Mouse (Mus musculus) midbrain, embryonic 12.5 days (tissue): ENCODE data around the gene Fbxo24. TPM values are rescaled to one million over a fixed set of nuclear protein-coding genes. Genes with fewer than 3 reads are reported as not detected.

Experiments
- ATAC-seq: fragments of 200-750 bp; cut with Nextera tagmentation; 2 replicates; pipeline ENCODE4 v1.8.0; 2017; ENCODE audit warnings: low read depth, moderate TSS enrichment, moderate library complexity; ENCODE audit not compliant: low FRiP score
- H3K27ac ChIP-seq: fragments of 300-500 bp; sonication (generic); replicated peaks from 2 replicates; pipeline ENCODE4 v1.5.1; 2016; ENCODE audit warnings: mild to moderate bottlenecking
- H3K27me3 ChIP-seq: fragments of 300-500 bp; sonication (generic); 2 replicates; pipeline ENCODE4 v1.6.1; 2016; ENCODE audit warnings: mild to moderate bottlenecking
- H3K36me3 ChIP-seq: fragments of 300-500 bp; sonication (generic); 2 replicates; pipeline ENCODE4 v1.6.1; 2016
- H3K4me1 ChIP-seq: fragments of 300-500 bp; sonication (generic); 2 replicates; pipeline ENCODE4 v1.6.1; 2016
- H3K4me2 ChIP-seq: fragments of 300-500 bp; sonication (generic); replicated peaks from 2 replicates; pipeline ENCODE4 v1.6.1; 2016; ENCODE audit warnings: mild to moderate bottlenecking, moderate library complexity
- H3K4me3 ChIP-seq: fragments of 300-500 bp; sonication (generic); 2 replicates; pipeline ENCODE4 v1.5.1; 2016; ENCODE audit warnings: mild to moderate bottlenecking
- H3K9ac ChIP-seq: fragments of 300-500 bp; sonication (generic); replicated peaks from 2 replicates; pipeline ENCODE4 v1.6.1; 2016; ENCODE audit warnings: mild to moderate bottlenecking, moderate library complexity
- H3K9me3 ChIP-seq: fragments of 300-500 bp; sonication (generic); 2 replicates; pipeline ENCODE4 v1.6.1; 2016; ENCODE audit warnings: mild to moderate bottlenecking
- WGBS: fragments of 180-500 bp; shearing (Covaris S2); methylation state at CpG from one replicate; pipeline ENCODE4 v1.1.7; 2016; 5-methylcytosine and 5-hydroxymethylcytosine counted together
- polyA plus RNA-seq: library from polyadenylated mRNA; unstranded; fragments of >200 nt; fragmentation: Nextera tagmentation; extraction: Ambion mirVana; gene quantifications from 2 replicates; pipeline ENCODE4 v1.2.1, GENCODE M21; 2016

Gene Fbxo24
- polyA plus RNA-seq, 1 experiment from 2014 or later = 0.23 TPM

DNA sequence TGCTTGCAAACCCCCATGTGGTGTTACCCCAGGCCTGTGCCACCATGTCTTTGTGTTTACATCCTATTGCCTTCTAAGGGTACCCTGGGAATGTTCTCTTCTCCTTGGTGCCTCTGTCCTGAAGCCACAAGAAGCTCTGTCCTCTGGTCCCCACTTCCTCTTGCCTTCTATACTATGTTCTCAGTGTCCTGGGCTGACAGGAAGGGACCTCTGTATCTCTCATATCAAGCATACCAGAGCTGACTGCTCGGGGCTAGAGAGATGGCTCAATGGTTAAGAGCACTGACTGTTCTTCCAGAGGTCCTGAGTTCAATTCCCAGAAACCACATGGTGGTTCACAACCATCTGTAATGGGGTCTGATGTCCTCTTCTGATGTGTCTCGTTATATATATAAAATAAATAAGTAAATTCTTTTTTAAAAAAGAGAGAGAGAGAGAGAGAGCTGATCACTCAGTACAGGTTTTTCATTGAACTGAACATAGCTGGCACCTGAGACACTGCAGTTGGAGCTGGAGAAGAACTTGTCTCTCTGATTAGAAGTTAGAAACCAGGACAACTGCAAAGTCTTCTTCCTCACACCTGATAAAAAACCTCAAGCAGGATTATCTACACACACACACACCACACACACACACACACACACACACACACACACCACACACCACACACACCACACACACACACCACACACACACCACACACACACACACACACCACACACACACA, 30.5 kb downstream of the Fbxo24 start:
- no peak overlapping the region for H3K4me3 ChIP-seq
- peaks cover 34% of the 10 kb centered on the region for H3K4me1 ChIP-seq
- peaks cover 8% of the 10 kb centered on the region for H3K36me3 ChIP-seq
- no peaks in the 10 kb centered on the region for H3K27me3 ChIP-seq
- WGBS = 94% methylated on average over 2 of the region's 2 CpGs
- no peaks in the 10 kb centered on the region for H3K9me3 ChIP-seq
- H3K27ac ChIP-seq = no peak overlapping the region
- ATAC-seq = no peak
- no peak overlapping the region for H3K4me2 ChIP-seq
- no peak overlapping the region for H3K9ac ChIP-seq

DNA sequence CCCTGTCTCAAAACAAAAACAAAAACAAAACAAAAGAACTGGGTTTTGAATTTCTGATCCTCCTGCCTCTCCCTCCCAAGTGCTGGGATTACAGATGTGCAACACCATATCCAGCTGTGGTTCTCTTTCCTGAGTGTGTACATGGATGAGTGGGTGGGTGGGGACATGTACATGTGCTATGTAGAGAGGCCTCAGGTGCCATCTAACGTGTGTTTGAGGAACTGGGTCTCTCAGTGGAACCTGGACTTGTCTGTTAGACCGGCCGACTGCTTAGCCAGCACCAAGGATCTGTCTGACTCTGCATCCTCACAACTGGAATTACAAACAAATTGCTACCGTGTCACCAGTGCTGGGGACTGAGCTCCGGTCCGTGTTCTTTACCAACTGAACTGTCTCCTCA, 31.2 kb downstream of the Fbxo24 start:
- WGBS = 92% methylated on average over 6 of the region's 6 CpGs
- ATAC-seq = no peak
- H3K9ac ChIP-seq = no peak overlapping the region
- peaks cover 8% of the 10 kb centered on the region for H3K36me3 ChIP-seq
- no peak overlapping the region for H3K4me2 ChIP-seq
- H3K4me3 ChIP-seq = no peak overlapping the region
- peaks cover 30% of the 10 kb centered on the region for H3K4me1 ChIP-seq
- H3K9me3 ChIP-seq = no peaks in the 10 kb centered on the region
- H3K27ac ChIP-seq = no peak overlapping the region
- no peaks in the 10 kb centered on the region for H3K27me3 ChIP-seq

DNA sequence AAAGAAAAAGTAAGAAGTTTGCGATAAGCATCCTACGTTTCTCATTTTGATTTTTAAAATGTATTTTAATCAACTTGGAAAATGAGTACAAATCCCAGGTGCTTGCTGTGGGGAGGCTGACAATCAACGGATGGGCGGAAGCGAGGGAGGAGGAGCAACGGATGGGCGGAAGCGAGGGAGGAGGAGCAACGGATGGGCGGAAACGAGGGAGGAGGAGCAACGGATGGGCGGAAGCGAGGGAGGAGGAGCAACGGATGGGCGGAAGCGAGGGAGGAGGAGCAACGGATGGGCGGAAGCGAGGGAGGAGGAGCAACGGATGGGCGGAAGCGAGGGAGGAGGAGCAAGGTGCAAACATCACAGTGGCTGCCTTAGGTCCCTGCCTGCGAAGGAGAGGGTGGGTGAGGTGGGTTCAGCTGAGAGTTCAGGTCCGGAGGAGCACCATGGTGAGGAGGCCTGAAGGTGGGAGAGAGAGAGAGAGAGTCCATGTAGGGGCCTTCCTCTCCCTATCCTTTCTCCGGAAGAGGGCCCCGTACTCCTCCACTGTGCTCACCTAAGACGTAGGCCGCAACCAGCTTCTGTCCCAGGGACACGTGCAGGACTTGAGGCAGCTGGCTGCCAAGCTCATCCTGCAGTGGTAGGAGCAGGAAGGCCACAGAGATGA, 32.1 kb downstream of the Fbxo24 start:
- Histone ChIP-seq H3K27ac (no peak overlapping the region; the same call in 1 of the 2 replicates), H3K9ac (0 out of 2 replicates have a peak overlapping the region, but pooled peaks have one; percentile 34), H3K9me3 (no peaks in the 10 kb centered on the region), H3K36me3 (peaks cover 8% of the 10 kb centered on the region), H3K27me3 (no peaks in the 10 kb centered on the region), H3K4me1 (peaks cover 23% of the 10 kb centered on the region), H3K4me2 (peak overlapping the region; percentile 40), H3K4me3 (peak overlapping the region; percentile 12; the same call in 1 of the 2 replicates)
- WGBS = 32% methylated on average over 30 of the region's 30 CpGs
- ATAC-seq = no peak

DNA sequence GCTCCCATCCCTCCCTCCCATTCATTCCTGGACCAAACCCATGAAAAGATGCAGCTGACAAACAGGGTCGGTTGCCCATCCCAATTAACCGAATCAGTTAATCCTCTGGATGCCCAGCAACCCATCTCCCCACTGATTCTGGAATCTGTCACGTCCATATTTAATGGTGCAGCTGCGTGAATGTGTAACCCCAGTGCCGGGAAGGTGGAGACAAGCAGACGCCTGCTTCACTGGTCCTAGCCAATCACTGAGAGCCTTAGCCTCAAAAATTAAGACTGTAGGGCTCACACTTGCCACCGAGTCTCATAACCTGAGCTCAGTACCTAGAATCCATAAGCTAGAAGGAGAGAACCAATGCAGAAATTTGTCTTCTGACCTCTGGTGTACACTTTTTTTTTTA, 32.9 kb downstream of the Fbxo24 start:
- H3K9me3 ChIP-seq = no peaks in the 10 kb centered on the region
- 76% methylated on average over 7 of the region's 7 CpGs for WGBS
- no peak overlapping the region for H3K4me3 ChIP-seq
- no peak overlapping the region for H3K27ac ChIP-seq
- H3K4me1 ChIP-seq = peaks cover 19% of the 10 kb centered on the region
- no peak overlapping the region for H3K9ac ChIP-seq
- ATAC-seq = no peak
- H3K27me3 ChIP-seq = no peaks in the 10 kb centered on the region
- peaks cover 8% of the 10 kb centered on the region for H3K36me3 ChIP-seq
- no peak overlapping the region for H3K4me2 ChIP-seq

DNA sequence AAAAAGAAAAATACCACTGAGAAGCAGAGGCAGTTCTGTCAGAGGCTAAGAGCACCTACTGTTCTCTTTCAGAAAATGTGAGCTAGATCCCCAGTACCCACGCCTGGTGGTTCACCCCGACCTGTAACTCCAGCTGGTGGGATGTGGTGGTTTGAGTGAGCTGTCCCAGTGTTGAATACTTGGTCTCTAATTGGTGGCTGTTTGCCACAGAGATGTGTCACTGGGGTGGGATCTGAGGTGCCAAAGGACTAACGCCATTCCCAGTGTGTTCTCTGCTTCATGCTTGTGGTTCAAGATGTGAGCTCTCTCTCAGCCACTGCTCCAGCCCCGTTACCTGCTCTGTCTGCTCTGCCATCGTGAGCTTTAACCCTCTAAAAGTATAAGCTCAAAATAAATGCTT, 38.3 kb downstream of the Fbxo24 start:
- Histone ChIP-seq H3K9me3 (no peaks in the 10 kb centered on the region), H3K4me2 (no peak overlapping the region), H3K9ac (no peak overlapping the region), H3K27ac (no peak overlapping the region), H3K36me3 (no peaks in the 10 kb centered on the region), H3K27me3 (no peaks in the 10 kb centered on the region), H3K4me3 (no peak overlapping the region), H3K4me1 (no peaks in the 10 kb centered on the region)
- no peak for ATAC-seq
- 80% methylated on average over 5 of the region's 5 CpGs for WGBS

DNA sequence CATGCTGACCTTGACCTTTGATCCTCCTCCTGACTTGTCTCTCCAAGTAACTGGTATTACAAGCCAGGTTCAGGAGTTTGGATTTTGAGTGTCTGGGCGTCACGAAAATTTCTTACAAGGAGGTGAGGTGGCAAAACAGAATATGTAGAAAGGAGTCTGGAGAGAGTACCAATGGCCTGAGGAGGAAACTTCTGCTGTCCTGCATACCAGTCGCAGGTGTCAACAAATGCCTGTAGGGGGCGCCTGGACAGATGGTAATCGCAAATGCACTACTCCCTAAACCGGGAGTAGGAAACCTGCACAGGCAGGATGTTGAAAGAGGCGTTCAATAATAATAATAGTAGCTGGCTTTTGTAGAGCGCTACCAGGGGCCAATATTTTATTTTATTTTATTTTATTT, 43.8 kb downstream of the Fbxo24 start:
- 39% methylated on average over 8 of the region's 8 CpGs for WGBS
- no peak overlapping the region for H3K4me2 ChIP-seq
- no peak overlapping the region for H3K4me3 ChIP-seq
- H3K27me3 ChIP-seq = peaks cover 18% of the 10 kb centered on the region
- H3K36me3 ChIP-seq = no peaks in the 10 kb centered on the region
- H3K27ac ChIP-seq = no peak overlapping the region
- no peak overlapping the region for H3K9ac ChIP-seq
- no peaks in the 10 kb centered on the region for H3K9me3 ChIP-seq
- peaks cover 4% of the 10 kb centered on the region; the same call in 1 of the 2 replicates for H3K4me1 ChIP-seq
- ATAC-seq = no peak

DNA sequence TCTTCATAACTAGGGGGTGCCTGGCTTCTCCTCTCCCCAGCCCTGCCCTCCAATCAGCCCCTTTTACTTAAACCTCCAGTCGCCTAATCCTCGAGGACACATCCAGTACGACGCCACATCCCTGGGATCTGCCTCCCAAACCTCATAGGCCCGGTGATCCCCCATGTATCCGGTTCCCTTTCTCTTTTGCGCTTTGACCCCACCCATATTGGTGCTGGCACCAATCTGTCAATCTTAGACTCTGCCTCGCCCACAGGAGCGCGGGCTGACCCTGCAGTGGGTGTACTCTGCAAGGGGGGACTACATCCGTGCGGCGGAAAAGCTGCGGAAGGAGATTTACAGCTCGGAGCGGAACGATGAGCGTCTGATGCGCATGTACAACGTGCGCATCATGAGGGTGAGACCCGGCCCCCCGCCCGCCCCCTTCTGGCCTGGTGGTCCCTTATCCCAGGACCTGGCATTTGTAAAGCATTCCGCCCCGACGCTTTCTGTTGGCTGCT, 45.1 kb downstream of the Fbxo24 start:
- H3K36me3 ChIP-seq = no peaks in the 10 kb centered on the region
- ATAC-seq = peak; percentile 66
- H3K9me3 ChIP-seq = no peaks in the 10 kb centered on the region
- 17% methylated on average over 27 of the region's 27 CpGs for WGBS
- peaks cover 18% of the 10 kb centered on the region for H3K27me3 ChIP-seq
- H3K27ac ChIP-seq = peak overlapping the region; percentile 52; the same call in 1 of the 2 replicates
- H3K4me2 ChIP-seq = peak overlapping the region; percentile 51
- peak overlapping the region; percentile 34 for H3K4me3 ChIP-seq
- H3K4me1 ChIP-seq = peaks cover 4% of the 10 kb centered on the region; the same call in 1 of the 2 replicates
- peak overlapping the region; percentile 41 for H3K9ac ChIP-seq

DNA sequence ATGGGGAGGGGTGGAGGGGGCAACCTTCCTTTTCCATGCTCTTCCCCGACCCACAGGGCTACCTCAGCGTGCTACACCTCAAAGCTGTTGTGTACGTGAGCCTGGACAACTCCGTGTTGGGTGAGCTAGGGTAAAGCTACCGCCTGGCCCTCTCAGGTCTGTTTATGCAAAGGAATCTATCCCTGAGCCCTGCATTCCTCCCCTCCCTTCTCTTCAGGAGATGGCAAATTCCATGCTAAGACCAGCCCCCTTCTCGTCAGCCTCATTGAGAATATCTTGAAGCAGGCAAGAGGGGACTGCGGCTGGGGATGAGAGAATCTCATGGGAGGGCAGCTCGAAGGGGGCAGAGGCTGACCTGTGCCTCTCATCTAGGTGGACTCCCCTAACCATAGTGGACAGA, 46.1 kb downstream of the Fbxo24 start:
- Histone ChIP-seq H3K27me3 (peaks cover 18% of the 10 kb centered on the region), H3K4me3 (no peak overlapping the region), H3K9me3 (no peaks in the 10 kb centered on the region), H3K36me3 (no peaks in the 10 kb centered on the region), H3K27ac (no peak overlapping the region), H3K4me1 (peaks cover 4% of the 10 kb centered on the region; the same call in 1 of the 2 replicates), H3K9ac (no peak overlapping the region), H3K4me2 (0 out of 2 replicates have a peak overlapping the region, but pooled peaks have one; percentile 51)
- ATAC-seq = no peak
- 40% methylated on average over 8 of the region's 8 CpGs for WGBS

DNA sequence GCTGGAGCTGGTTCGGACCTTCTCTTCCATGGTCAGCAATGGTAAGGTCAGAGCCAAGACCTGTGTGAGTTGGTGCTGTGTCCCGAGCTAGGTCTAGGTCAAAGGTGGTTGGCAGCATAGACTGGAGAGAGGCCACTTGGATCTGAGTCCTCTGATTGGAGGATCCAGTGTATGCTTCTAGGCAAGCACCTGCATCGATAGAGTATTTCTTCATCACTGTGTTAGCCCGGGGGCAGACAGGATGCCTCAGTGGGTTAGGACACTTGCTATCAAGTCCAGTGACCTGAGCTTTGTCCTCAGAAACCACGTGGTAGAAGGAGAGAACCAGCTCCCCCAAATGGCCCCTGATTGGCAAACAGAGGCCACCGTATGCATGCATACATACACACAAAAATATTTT, 48.6 kb downstream of the Fbxo24 start:
- H3K9ac ChIP-seq = no peak overlapping the region
- no peaks in the 10 kb centered on the region for H3K36me3 ChIP-seq
- WGBS = 81% methylated on average over 6 of the region's 6 CpGs

DNA sequence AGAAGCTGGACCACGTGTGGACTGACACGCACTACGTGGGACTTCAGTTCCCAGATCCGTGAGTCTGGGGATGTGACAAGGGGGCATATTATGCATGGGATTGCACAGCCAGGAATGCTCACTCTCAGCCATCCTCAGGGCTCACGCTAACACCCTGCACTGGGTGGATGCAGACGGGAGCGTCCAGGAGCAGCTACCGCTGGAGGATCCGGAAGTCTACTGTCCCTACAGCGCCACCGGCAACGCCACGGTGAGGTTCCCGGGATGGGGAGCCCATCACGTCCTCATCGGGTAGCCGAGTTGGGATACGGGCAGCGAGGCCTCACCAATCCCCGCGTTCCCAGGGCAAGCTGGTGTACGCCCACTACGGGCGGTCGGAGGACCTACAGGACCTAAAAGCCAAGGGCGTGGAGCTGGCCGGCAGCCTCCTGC, 54.3 kb downstream of the Fbxo24 start:
- 9% methylated on average over 27 of the region's 27 CpGs for WGBS
- Histone ChIP-seq H3K4me2 (peak overlapping the region; percentile 52), H3K27me3 (peaks cover 20% of the 10 kb centered on the region; the same call in 1 of the 2 replicates), H3K36me3 (no peaks in the 10 kb centered on the region), H3K9ac (peak overlapping the region; percentile 5; the same call in 1 of the 2 replicates), H3K9me3 (no peaks in the 10 kb centered on the region), H3K27ac (no peak overlapping the region), H3K4me1 (no peaks in the 10 kb centered on the region; the same call in 1 of the 2 replicates), H3K4me3 (peak overlapping the region; percentile 30)
- peak; percentile 41; the same call in 1 of the 2 replicates for ATAC-seq

More for the DNA sequence above, 48.6 kb downstream of the Fbxo24 start:
- Histone ChIP-seq H3K9me3 (no peaks in the 10 kb centered on the region), H3K4me2 (no peak overlapping the region), H3K4me3 (no peak overlapping the region), H3K4me1 (peaks cover 4% of the 10 kb centered on the region; the same call in 1 of the 2 replicates), H3K27me3 (peaks cover 25% of the 10 kb centered on the region), H3K27ac (no peak overlapping the region)
- ATAC-seq = no peak

DNA sequence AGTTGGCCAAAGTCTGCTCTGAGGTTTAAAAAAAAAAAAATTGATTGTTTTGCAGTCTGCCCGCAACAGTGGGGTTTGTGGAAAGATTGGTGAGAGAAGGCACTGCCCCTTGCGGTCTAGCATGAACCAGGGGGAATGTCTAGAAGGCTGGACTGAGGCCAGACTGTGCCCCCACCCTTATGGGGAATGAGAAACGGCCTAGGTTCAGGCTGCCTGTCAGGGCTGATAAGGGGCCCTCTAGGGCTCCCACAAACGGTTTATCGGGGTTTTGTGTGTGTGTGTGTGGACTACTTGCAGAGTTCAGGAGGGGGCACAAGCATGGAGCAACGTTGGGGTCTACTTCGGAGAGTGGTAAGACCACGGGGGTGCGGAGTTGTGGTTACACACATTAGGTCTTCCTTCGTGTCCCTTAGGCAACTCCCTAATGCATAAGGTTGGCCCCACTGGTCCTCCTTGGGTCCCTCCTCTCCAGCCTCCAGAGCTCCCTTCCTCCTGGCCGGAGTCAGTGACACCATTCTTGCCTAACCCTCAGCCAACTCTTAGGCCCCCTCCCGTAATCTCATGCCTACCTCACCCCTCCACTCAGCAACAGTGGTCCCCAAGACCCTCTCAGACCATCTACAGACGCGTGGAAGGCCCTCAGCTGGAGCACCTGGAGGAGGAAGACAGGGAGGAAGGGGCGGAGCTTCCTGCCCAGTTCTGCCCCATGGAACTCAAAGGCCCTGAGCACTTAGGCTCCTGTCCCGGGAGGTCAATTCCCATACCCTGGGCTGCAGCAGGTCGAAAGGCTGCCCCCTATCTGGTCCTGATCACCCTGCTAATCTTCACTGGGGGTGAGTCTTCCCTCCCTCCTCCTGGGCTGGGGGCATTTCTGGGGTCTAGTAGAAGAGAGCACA, 57.9 kb downstream of the Fbxo24 start:
- H3K4me1 ChIP-seq = no peaks in the 10 kb centered on the region; the same call in 1 of the 2 replicates
- no peak overlapping the region for H3K27ac ChIP-seq
- no peak overlapping the region for H3K9ac ChIP-seq
- H3K4me2 ChIP-seq = no peak overlapping the region
- WGBS = 83% methylated on average over 17 of the region's 17 CpGs
- peaks cover 17% of the 10 kb centered on the region; the same call in 1 of the 2 replicates for H3K27me3 ChIP-seq
- no peak overlapping the region for H3K4me3 ChIP-seq
- no peak for ATAC-seq
- no peaks in the 10 kb centered on the region for H3K36me3 ChIP-seq
- H3K9me3 ChIP-seq = no peaks in the 10 kb centered on the region
